Mouse (Mus musculus) spleen, postnatal 10 days (tissue): ENCODE data around the gene Gm19935.

Source experiments
- DNase-seq, 2 experiments: peaks; one replicate each; pipeline ENCODE4 v3.0.0; 2021 to 2022; ENCODE audit warnings: low spot score in 2 of 2

Gene Gm19935

GRCm38 (mm10) chr8:90817293-90817692 lies at the start of gene Gm19935:
Gene Gm19935 (minus strand): TSS chr8:90817393.
- DNase-seq: no peak

- DNase-seq: no peak
These were observed 44.8 kb upstream of the Gm19935 start for GRCm38 (mm10) chr8:90862038-90862437.

GRCm38 (mm10) chr8:90861266-90861944 lies 44.2 kb upstream of the Gm19935 start:
- DNase-seq: peak in 1 of 2 experiments; percentile 41

GRCm38 (mm10) chr8:90858071-90858470 lies 40.9 kb upstream of the Gm19935 start:
- no peak for DNase-seq

- no peak for DNase-seq
These were observed 39.8 kb upstream of the Gm19935 start for GRCm38 (mm10) chr8:90856952-90857351.

- no peak for DNase-seq
These were observed 39.0 kb upstream of the Gm19935 start for GRCm38 (mm10) chr8:90856171-90856570.

GRCm38 (mm10) chr8:90854671-90855161 lies 37.5 kb upstream of the Gm19935 start:
- no peak for DNase-seq

GRCm38 (mm10) chr8:90853971-90854670 lies 36.9 kb upstream of the Gm19935 start:
- no peak for DNase-seq

- no peak for DNase-seq
These were observed 34.4 kb upstream of the Gm19935 start for GRCm38 (mm10) chr8:90851544-90851943.

GRCm38 (mm10) chr8:90849462-90850050 lies 32.4 kb upstream of the Gm19935 start:
- DNase-seq: no peak

- no peak for DNase-seq
These were observed 30.8 kb upstream of the Gm19935 start for GRCm38 (mm10) chr8:90847980-90848379.

- DNase-seq: no peak
These were observed 27.2 kb upstream of the Gm19935 start for GRCm38 (mm10) chr8:90844179-90844967.

- DNase-seq: peak in 1 of 2 experiments; percentile 59
These were observed 25.9 kb upstream of the Gm19935 start for GRCm38 (mm10) chr8:90843127-90843526.

- DNase-seq: no peak
These were observed 24.1 kb upstream of the Gm19935 start for GRCm38 (mm10) chr8:90841321-90841720.

- no peak for DNase-seq
These were observed 22.8 kb upstream of the Gm19935 start for GRCm38 (mm10) chr8:90839725-90840714.

GRCm38 (mm10) chr8:90837440-90837839 lies 20.2 kb upstream of the Gm19935 start:
- DNase-seq: no peak

GRCm38 (mm10) chr8:90834321-90834672 lies 17.1 kb upstream of the Gm19935 start:
- DNase-seq: no peak

- DNase-seq: no peak
These were observed 16.6 kb upstream of the Gm19935 start for GRCm38 (mm10) chr8:90833628-90834320.

- DNase-seq: no peak
These were observed 15.5 kb upstream of the Gm19935 start for GRCm38 (mm10) chr8:90832576-90833289.
